Mouse (Mus musculus) thymus, postnatal 0 days (tissue): ENCODE results near the gene Reps1. TPM values are rescaled to one million over a fixed set of nuclear protein-coding genes. Genes with fewer than 3 reads are reported as not detected.
"Not testable (repeated sequence)": the region's sequence is repeated elsewhere in the genome, so short reads cannot be mapped to it uniquely, and the experiment has no call there.

Experiments used
- DNase-seq: peaks from one replicate; pipeline ENCODE4 v3.0.0-alpha.2; 2015; ENCODE audit warnings: low spot score
- polyA plus RNA-seq: library from polyadenylated mRNA; unstranded; fragments of >200 nt; fragmentation: Nextera tagmentation; extraction: Ambion mirVana; gene quantifications from 2 replicates; pipeline ENCODE4 v1.2.1, GENCODE M21; 2015

Gene Reps1
- polyA plus RNA-seq, 1 experiment from 2014 or later = 24.0 TPM

DNA sequence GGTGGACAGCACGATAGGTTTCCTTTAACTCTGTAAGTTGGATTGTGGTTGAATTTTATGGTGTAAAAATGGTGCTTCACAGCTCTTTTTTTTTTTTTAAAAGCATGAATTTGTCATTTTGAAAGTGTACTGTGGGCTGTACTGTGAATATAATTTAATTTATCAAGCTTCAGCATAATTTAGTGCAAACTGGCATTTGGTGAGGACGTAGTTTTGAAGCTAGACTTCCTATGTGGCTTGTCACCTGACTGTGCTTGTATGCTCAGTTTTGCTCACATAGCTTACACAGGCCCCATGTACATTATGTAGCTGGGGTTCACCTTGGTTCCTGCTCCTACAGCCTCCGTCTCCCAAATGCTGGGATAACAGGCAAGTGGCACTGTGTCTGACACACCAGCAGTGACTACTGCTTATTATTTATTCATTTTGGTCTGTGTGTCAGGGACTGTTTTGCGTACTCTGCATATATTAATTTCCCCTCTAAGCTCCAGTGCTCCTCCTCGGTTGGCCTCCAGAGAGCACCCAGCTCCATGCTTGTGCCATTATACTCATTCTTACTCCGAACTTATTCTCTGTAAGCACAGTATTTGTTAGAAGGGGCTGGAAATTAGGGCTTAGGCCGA lies 9.1 kb downstream of the Reps1 start:
- DNase-seq = no peak

DNA sequence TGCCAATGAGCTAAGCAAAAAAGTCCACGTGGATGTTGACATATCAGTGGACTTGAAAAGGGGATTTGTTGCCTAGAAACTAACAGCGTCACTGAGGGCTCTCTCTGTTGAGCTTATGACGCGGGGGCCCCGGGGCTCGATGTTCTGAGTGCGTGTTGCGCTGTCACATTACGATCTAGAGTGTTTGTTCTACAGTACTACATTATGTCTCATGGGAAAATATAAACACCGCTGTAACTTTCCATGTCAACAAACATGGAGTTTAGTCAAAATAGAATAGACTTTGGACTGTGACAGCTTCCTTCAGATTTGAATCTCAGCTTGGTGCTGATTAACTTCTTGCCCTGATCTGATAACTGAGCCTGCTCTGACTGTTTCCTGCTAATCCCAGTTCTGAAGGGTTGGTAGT lies 10.4 kb downstream of the Reps1 start:
- no peak for DNase-seq

DNA sequence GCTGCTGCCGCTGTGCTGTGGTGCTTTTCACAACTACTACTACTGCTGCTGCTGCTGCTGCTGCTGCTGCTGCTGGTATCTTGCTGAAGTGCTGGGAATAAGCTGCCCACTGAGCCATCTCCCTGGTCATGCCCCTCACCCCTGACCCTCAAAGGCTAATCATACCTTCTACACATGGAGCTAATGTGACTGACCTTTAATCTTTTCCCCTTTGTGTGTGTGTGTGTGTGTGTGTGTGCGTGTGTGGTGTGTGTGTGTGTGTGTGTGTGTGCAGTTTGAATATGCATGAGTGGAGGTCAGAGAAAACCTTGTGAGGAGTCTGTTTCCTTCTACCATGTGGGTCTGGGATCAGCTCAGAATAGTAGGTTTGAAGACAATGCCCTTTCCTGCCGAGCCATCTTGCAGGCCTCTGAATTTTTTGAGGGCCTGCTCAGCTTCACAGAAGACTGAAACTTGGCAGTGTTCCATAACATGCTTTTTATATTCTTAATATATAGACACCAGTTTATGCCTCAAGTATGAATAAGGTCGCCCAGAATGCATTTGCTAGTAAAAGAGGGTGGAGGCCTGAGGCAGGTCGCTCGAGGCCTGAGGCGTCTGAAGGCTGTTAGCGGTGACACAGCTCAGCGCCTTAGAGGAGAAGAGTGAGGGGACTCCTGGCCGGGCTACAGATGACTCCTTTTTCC lies 12.2 kb downstream of the Reps1 start:
- DNase-seq = no peak

DNA sequence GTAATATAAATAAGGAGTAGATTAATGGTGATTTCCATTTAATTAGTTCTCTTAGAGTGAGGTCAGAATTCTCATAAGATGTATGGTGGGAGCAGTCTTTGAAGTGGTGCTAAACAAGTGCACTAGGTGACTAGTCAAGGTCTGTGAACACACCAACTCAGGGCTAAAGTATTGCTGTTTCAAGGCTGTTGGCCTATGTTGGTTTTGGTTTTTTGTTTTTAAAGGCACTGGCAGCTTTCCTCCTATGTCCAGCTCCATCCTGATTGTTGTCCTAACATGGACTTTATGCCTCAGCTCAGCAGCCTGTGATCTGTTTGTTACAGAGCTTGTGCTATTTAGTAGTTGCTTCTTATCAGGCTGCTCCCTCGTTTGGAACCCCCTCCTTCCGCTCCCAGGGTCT lies 13.2 kb downstream of the Reps1 start:
- no peak for DNase-seq

DNA sequence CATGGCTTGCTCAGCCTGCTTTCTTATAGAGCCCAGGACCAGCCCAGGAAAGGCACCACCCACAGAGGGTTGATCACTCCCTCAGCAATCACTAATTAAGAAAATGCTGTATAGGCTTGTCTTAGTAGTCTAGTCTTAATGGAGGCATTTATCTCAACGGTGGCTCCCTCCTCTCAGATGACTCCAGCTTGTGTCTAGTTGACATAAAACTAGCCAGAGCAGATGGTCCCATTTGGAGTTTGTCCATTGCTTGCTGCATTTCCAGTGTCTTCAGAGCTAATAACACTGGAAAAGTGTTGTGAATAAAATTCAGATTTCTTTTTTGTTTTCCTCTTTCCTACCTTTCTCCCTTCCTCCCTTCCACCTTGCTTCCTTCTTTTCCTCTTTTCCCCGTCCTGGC lies 13.9 kb downstream of the Reps1 start:
- DNase-seq = no peak

DNA sequence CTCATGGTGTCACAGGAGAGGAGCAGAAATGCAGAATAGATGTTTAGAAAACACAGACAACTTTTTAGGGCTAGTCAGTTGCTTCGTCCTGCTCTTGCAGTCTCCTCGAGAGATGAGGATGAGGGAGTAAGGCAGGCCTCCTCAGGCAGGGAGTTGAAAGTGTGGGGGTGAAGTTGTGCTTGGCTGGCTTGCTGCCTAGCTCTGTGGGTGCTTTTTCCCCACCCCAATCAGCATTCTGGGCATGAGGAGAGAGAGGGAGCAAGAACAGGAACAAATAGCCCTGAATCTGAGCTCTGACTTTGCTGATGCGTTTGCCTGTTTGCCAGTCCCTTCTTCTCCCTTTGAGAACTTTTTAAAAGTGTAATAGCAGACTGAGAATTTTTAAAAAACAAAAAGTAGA lies 14.5 kb downstream of the Reps1 start:
- no peak for DNase-seq

DNA sequence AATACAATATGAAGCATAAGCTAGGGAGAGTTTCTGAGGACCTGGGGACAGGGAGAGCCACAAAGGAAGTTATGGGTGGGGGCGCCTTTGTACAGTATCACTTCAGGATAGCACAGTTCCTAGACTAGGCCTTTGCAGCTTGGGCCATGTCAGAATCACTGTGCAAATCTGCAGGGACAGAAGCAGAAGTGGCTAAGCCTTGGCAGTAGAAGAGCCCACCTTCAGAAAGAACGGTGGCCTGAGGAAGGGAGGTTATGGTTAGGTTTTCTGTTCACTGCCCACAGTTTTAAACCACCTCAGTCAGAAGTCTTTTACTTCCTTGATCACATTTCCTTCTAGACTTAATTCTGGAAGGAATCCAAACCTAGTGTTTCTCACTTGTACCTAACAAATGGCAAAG lies 15.0 kb downstream of the Reps1 start:
- DNase-seq = no peak

DNA sequence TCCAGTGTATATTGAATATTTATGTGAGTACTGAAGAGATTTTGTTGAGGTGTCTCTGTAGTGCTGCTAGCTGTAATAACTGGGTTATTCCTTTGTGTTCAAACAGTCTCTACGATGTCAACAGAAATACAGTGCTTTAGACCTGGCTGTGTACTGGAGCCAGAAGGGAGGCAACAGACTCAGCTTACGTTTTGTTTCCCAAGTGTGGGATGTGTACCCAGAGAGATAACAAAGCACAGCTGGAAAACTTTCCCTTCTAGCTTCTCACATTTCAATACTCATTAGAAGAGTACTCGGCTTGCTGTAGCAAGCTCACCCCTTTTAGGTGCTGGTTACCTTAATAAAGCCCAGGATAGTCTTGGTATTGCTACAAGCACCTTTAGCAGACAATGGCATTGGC lies 17.2 kb downstream of the Reps1 start:
- DNase-seq = no peak

DNA sequence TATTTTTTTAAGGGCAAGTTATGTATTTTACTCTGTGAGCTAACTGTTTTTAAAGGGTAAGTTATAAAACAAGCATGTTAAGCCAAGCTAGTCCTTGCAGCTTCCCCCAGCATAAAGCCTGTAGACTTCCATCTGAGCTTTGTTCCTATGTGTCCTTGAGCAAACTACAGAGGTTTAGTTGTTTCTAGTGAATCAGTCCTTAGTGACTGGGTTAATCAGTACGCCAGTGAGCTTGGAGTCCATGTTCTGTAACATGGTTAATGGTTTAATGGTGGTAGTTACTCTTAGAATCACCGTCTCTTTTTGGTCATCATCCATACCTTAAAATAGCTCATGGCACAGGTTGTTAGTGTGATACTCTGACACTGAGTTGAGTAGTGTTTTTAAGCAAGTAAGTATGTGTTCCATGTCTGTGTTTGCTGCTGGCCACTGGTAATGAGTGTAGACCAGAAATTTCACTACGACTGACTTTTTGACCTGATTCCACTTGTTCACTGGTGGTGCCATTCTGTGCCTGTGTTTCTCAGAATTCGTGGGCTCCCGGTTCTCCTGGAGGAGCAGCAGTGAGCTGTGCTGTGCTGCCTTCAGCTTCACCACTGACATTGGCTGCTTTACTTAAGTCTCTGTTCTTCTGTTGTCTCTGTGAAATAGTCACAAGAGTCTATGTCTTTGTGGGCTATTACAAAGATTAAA lies 18.9 kb downstream of the Reps1 start:
- DNase-seq = no peak

DNA sequence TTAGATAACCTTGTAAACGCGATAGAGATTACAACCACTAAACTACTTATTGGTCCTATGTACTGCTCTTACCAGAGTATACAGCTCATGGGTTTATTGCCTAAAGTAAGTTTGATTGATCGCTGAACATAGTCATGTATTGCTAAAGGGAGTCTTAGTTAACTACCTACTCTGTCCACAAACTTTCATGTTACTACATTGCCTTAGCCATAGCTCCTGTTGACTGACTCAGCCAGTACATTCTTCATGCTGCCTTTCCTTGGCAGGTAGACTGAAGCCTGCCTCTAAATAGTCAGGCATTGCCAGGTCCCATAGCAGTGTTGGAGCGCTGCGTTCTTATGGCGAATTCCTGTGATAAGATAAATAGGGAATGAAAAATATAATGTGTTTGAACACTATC lies 20.2 kb downstream of the Reps1 start:
- DNase-seq = no peak

DNA sequence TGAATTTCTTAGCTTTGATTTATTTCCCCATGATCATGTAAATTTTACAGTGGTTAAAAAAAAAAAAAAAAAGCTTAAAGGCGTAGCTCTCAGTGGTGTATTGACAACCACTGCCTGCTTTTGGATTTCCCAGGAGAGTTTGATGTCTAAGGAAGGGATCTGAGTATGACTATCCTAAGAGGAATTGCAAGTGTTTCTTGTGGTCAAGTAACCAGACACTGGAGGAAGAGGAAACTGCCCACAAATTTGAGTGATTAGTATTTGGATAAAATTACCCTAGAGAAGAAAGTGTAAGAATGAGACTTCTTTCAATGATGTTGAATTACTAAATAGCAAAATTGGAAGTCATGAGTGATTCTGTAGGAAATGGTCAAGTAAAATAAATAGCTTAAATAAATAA lies 25.9 kb downstream of the Reps1 start:
- no peak for DNase-seq

DNA sequence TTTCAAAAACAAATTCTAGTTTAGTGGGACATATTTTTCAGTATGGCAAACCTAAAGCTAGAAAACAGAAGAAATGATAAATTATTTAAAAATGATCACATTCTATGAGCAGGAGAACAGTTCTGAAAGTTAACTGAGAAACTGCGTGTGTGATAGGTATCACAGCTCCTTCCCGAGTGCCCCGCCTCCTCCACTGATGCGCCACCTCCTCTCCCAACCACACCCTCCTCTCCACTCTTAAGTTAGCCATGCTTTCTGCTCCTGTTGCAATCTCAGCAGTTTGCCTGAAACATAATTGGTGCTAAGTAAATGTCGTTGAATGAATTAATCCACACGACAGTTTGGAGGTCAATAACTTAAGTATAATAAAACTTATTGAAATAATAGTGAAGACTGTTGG lies 27.1 kb downstream of the Reps1 start:
- DNase-seq = no peak

DNA sequence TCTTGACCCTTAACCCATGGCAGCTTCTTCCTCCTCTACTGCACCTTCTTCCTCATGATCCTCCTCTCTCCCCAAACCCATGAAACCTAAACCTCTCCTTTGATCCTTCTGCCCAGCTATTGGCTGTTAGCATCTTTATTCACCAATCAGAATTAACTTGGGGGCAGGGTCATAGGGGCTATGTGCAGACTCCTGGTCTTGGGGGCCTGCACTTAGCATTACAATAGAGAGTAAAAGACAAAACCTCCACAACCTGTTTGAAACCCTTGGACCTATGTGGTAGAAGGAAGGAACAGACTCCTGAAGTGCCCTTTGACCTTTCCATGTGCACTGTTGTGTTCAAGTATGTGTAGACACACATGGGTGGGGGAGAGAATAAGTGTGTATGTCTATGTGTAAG lies 35.0 kb downstream of the Reps1 start:
- DNase-seq = no peak

DNA sequence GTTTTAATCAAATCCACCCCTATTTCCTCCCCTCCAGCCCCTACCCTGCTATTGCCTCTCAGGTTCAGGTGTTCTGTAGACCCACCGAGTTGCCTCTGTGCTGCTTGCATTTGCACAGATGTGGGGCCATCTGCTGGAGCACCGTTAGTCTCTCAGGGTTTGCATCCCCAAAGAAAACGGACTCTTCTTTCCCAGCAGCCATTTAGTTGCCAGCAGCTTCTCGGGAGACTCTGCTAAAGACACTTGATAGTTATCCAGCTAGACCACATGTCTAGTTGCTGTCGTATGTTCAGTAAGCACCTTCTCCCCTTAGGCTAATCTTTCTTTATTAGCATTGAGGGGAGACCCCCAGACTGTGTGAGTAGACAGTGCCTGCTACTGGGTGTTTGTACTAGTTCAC lies 46.5 kb downstream of the Reps1 start:
- no peak for DNase-seq

DNA sequence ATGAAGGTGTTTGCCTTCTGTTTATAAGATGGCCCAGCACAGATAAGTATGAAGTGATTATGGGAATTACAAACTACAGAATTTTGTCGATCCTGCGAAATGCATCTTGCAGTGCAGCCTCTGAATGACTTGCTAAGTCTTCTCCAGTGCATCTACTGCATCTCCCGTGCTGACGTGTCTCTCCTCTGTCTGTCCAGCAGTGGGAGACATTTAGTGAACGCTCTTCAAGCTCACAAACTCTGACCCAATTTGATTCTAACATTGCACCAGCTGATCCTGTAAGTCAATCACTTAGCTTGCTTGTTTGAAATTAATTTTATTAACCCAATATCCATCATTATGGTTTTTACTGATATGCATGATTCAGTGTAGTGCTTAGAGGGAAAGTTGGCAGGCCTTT lies 51.8 kb downstream of the Reps1 start:
- peak; percentile 15 for DNase-seq

DNA sequence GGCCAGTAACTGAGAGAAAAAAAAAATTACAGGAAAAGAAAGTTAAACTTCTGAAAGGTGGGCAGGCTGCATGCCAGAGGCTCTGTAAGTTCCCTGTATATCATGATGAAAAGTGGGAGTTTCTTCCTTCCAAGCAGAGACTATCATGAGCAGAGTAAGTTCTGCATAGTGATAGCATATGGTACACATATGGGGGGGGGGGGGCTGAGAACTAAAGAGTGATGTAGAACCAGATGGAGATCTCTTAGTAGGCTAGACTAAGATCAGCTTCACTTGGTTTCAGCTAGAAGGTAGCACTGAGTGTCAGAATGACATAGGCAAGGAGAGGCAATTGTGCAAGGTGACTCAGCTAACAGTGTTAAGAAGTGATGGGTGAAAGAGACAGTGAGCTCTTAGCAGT lies 55.3 kb downstream of the Reps1 start:
- DNase-seq = no peak

DNA sequence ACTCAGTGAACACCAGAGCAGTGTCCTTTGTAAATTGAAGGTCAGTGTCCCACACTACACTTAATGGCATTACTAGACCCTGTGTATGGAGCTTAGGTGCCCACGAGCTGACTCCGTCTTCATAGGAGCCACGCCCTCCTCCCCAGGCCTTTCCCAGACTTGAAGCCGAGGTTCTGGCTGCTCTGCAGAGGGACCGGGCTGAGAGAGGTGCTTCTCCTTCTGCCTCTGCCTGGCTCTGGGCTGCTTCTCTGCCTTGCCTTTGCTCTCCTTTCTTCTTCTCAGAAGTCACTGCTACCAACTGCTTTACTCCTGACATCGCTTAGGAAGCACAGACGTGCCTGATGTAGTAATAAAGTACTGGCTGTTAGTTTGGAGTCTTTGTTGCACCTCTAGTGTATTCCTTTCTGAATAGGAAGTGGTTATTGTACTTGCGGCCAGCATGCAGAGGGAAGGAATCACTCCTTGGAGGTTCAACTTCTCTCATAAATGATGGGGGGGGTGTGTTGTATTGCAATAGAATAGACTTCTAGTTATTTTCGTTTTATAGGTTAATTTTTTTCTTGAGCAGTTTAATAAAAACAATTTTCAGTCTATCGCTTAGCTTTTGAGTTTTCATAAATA lies 57.9 kb downstream of the Reps1 start:
- no peak for DNase-seq

DNA sequence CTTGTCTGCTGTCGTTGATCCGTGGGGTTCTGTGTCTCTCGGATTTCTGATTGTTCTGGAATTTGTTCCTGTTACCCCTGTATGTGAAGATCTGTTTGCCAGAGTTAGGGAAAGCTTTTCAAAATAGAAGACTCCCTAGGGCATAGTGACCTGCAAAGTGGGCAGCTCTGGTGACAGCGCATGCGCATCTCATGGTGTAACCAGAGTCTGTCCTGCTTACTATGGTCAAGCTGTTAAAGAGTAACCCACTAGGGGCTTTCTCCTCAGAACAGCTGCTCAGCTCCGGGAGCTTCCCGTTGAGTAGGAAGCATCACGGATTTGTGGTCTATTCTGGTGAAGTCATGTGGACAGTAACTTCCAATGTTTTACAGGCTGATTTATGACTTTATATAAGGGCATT lies 62.7 kb downstream of the Reps1 start:
- DNase-seq = no peak

DNA sequence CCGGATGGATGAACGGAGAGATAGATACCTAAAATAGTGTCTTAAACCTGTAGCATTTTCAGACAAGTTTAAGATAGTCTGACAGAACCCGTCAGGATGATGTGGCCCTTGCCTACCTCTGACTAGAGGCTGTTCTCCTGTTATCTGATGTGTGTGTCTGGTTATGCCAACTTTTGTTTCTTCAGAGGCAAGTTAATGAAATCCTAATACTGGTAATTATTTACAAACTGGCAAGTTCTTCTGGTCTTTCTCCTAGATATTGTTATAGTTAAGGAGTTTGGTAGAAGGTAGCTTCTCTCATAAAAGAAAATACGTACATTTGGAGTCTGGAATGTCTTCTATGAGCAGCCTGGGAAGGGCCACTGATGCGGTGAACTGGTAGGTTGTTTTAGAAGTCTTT lies 74.6 kb downstream of the Reps1 start:
- no peak for DNase-seq

DNA sequence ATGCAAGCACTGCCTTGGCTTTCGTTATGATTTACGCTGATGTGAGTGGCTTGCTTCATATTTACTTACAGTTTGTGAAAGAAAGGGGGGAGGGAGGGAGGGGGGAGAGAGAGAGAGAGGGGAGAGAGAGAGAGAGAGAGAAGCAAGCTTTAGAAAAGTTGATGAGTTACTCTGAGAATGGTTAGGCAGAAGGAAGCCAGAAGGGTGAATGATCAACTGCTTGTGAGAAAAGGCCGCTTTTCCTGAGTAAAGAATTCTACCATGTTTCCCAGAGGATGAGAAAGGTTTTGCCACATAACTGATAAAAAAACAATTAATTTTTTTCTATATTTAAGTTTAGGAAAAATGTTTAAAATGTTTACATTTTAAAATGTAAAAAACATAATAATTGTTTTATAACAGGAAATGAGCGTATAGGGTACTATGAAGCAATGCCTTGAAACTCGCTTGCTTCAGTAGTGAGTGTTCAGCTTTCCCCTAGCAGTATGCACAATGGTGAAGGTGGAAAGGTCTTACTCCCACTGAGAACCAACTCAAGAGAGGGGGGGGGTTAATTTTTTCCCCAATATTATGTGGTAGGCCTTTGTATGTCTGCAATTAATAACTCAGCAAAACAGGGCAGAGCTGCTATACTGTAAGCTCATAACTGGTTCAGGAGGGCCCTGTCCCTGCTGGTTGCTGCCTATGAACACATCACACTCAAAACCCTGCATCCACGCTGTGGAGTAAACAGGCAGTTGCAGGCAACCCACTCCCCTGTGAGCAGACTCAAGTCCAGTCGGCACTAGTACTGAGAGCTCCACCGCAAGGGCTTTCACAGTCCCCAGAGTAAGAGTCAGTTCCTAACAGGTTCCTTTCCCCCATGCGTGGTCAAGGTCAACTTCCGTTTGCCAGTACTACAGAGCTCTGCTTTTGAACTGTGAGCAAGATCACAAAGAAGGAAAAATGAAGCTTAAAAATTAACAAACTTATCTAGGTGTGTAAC lies 76.3 kb downstream of the Reps1 start:
- DNase-seq = no peak

DNA sequence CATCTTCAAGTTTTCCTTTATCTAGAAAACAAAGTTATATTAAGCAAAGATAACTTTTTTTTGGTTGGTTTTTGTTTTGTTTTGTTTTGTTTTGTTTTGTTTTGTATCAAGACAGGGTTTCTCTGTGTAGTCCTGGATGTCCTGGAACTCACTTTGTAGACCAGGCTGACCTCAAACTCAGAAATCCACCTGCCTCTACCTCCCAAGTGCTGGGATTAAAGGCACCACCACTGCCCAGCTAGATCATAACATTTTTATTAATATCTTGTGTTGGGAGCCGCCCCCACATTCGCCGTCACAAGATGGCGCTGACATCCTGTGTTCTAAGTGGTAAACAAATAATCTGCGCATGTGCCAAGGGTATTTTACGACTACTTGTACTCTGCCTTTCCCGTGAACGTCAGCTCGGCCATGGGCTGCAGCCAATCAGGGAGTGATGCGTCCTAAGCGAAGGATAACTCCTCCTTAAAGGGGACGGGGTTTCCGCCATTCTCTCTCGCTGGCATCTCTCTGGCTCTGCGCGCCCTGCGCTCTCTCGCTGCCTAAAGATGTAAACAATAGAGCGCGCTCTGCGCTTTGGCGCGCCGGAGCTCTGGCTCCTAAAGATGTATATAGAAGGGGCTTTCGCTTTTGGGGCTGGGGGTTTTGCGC lies 83.3 kb downstream of the Reps1 start:
- not testable (repeated sequence) for DNase-seq
